In genomic region chr8:92723320-92723719, GRCm38 (mm10) we compare ENCODE assay signal across 17 mouse cellular contexts. TPM values are rescaled to one million over a fixed set of nuclear protein-coding genes. Genes with fewer than 3 reads are reported as not detected.
DNase-seq lines count a peak whose midpoint lies in the region; ATAC-seq and TF ChIP-seq lines count a peak whose summit lies in the region.
"Had no signal": no experiment of that assay in that cellular context is flagged by ENCODE, and none has a peak within 500 bp of the region (broad histone marks: within the 10 kb centered on the region; RNA-seq: fewer than 3 reads in every experiment).

No protein-coding gene starts in this region.

- 0 out of 2 replicates have a peak overlapping the region, but pooled peaks have one; percentile 72 for H3K27ac ChIP-seq in heart, embryonic 10.5 days
- H3K27ac ChIP-seq in heart, embryonic 11.5 days (ENCODE audit: low read depth, low read length), result no peak overlapping the region
- H3K27ac ChIP-seq in hindbrain, postnatal 0 days, result no peak overlapping the region
- H3K27ac ChIP-seq: embryonic facial prominence, embryonic 13.5 days had no signal

- TF ChIP-seq CTCF in hindbrain, postnatal 0 days (IDR thresholded peaks at IDR 0.05; ENCODE audit: low read depth), result no peak

- H3K9me3 ChIP-seq in heart, embryonic 10.5 days, result no peaks in the 10 kb centered on the region
- H3K9me3 ChIP-seq in heart, embryonic 11.5 days (replicated peaks; ENCODE audit: control insufficient read depth, low read length), result no peaks in the 10 kb centered on the region
- H3K9me3 ChIP-seq in hindbrain, postnatal 0 days (ENCODE audit: low read length), result no peaks in the 10 kb centered on the region
- H3K9me3 ChIP-seq: embryonic facial prominence, embryonic 13.5 days had no signal

- peaks cover 26% of the 10 kb centered on the region for H3K4me1 ChIP-seq in heart, embryonic 10.5 days
- peaks cover 15% of the 10 kb centered on the region for H3K4me1 ChIP-seq in heart, embryonic 11.5 days (ENCODE audit: control insufficient read depth, insufficient read depth, low read length)
- H3K4me1 ChIP-seq in hindbrain, postnatal 0 days (ENCODE audit: insufficient read depth, low read length), result peaks cover 9% of the 10 kb centered on the region; the same call in 1 of the 2 replicates

- H3K4me3 ChIP-seq in heart, embryonic 10.5 days, result no peak overlapping the region
- no peak overlapping the region for H3K4me3 ChIP-seq in heart, embryonic 11.5 days (ENCODE audit: low read depth, low read length)
- H3K4me3 ChIP-seq in hindbrain, postnatal 0 days (ENCODE audit: low read length), result no peak overlapping the region
- H3K4me3 ChIP-seq: embryonic facial prominence, embryonic 13.5 days had no signal

- H3K4me2 ChIP-seq in heart, embryonic 11.5 days, result no peak overlapping the region
- no peak overlapping the region for H3K4me2 ChIP-seq in hindbrain, postnatal 0 days (ENCODE audit: low read depth, low read length)
- H3K4me2 ChIP-seq: embryonic facial prominence, embryonic 13.5 days had no signal

- no peak for ATAC-seq in heart, embryonic 11.5 days (replicated peaks; ENCODE audit: insufficient number of reproducible peaks, low FRiP score, low TSS enrichment)
- no peak for ATAC-seq in hindbrain, postnatal 0 days
- ATAC-seq in erythroid progenitor cell, adult 5-6 weeks (replicated peaks; ENCODE audit: low FRiP score, poor library complexity, severe bottlenecking), result no peak
- ATAC-seq: forebrain, embryonic 16.5 days had no signal

- no peak overlapping the region for H3K9ac ChIP-seq in heart, embryonic 11.5 days (ENCODE audit: low read depth, low read length)
- no peak overlapping the region for H3K9ac ChIP-seq in hindbrain, postnatal 0 days (replicated peaks; ENCODE audit: low read length)
- H3K9ac ChIP-seq: embryonic facial prominence, embryonic 13.5 days had no signal

- peaks cover 24% of the 10 kb centered on the region for H3K27me3 ChIP-seq in heart, embryonic 10.5 days (ENCODE audit: insufficient read depth, poor library complexity, severe bottlenecking)
- H3K27me3 ChIP-seq in heart, embryonic 11.5 days (ENCODE audit: control insufficient read depth, insufficient read depth, low read length), result peaks cover 3% of the 10 kb centered on the region; the same call in 1 of the 2 replicates
- H3K27me3 ChIP-seq in hindbrain, postnatal 0 days (ENCODE audit: insufficient read depth, low read length), result no peaks in the 10 kb centered on the region

- DNase-seq in heart, embryonic 10.5 days (ENCODE audit: low spot score), result no peak
- DNase-seq in ovary, adult 18-20 months (ENCODE audit: low spot score), result peak; percentile 24
- no peak for DNase-seq in ovary, postnatal 10 days (ENCODE audit: low spot score)
- peak; percentile 38 for DNase-seq in hindbrain, postnatal 0 days (ENCODE audit: low spot score)
- DNase-seq in retina, embryonic 14.5 days (ENCODE audit: low spot score), result peak; percentile 49
- DNase-seq in thymus, postnatal 0 days (ENCODE audit: low spot score), result no peak
- DNase-seq: cerebellum, adult 18-20 months; kidney, adult 8-10 months; right cerebral cortex, adult 18-20 months had no signal

- no peaks in the 10 kb centered on the region for H3K36me3 ChIP-seq in heart, embryonic 10.5 days
- H3K36me3 ChIP-seq in heart, embryonic 11.5 days (ENCODE audit: control insufficient read depth, insufficient read depth, low read length), result no peaks in the 10 kb centered on the region
- H3K36me3 ChIP-seq in hindbrain, postnatal 0 days (ENCODE audit: insufficient read depth, low read length), result no peaks in the 10 kb centered on the region
- H3K36me3 ChIP-seq: embryonic facial prominence, embryonic 13.5 days had no signal

- 68% methylated on average over 6 of the region's 6 CpGs for WGBS in heart, embryonic 10.5 days
- 67% methylated on average over 6 of the region's 6 CpGs for WGBS in heart, embryonic 11.5 days (ENCODE audit: insufficient replicate concordance)
- WGBS in hindbrain, postnatal 0 days, result 38% methylated on average over 6 of the region's 6 CpGs

RNA-seq across cellular contexts. Expression of gene Irx6, which starts 49.2 kb away (rescaled TPM):
- 2.9 and 4.9 TPM in 2 replicates for polyA plus RNA-seq in heart, embryonic 10.5 days (2016; fragmentation: Nextera tagmentation; extraction: Ambion mirVana)
- 3.8 and 4.3 TPM in 2 replicates for polyA plus RNA-seq in heart, embryonic 11.5 days (2014; fragmentation: Nextera tagmentation; extraction: Ambion mirVana)
- total RNA-seq in hindbrain, postnatal 0 days (2014; rRNA removed), result 0.18 and 0.99 TPM in 2 replicates
- polyA plus RNA-seq in hindbrain, postnatal 0 days (2015; fragmentation: Nextera tagmentation; extraction: Ambion mirVana), result 0.79 and 0.83 TPM in 2 replicates
- total RNA-seq in erythroid progenitor cell, adult 5-6 weeks (2015; ENCODE audit: low replicate concordance), result not detected in 2 replicates
- total RNA-seq in erythroid progenitor cell, adult 5-6 weeks (2017; ENCODE audit: low replicate concordance), result not detected in 2 replicates
- polyA plus RNA-seq in thymus, postnatal 0 days (2015; fragmentation: Nextera tagmentation; extraction: Ambion mirVana), result not detected in 2 replicates
- total RNA-seq: MEL had no signal
- polyA plus RNA-seq: C2C12; gonadal fat pad, adult 2 months; liver, embryonic 16.5 days had no signal

Comparison
In these comparisons a context has a peak if more than half of its experiments do, and no peak if none do; other contexts are left out.
1. DNase-seq: peak in ovary, adult 18-20 months (single experiment), hindbrain, postnatal 0 days (single experiment) and retina, embryonic 14.5 days (single experiment); none in heart, embryonic 10.5 days (single experiment), ovary, postnatal 10 days (single experiment) and thymus, postnatal 0 days (single experiment).